Mouse (Mus musculus) heart, embryonic 14.5 days (tissue): ENCODE data around the gene Wipf3. TPM values are rescaled to one million over a fixed set of nuclear protein-coding genes. Genes with fewer than 3 reads are reported as not detected.

Experiments used
- ATAC-seq: fragments of 200-750 bp; cut with Nextera tagmentation; 2 replicates; pipeline ENCODE4 v1.8.0; 2017; ENCODE audit warnings: low read depth, moderate TSS enrichment; ENCODE audit not compliant: insufficient number of reproducible peaks, insufficient read depth, low FRiP score
- H3K27ac ChIP-seq, 2 experiments: fragments of 200-500 bp in 1 of 2; fragments of 300-500 bp in 1 of 2; sonication (generic) in 1 of 2; replicated peaks in 1 of 2; 2 replicates each; pipeline ENCODE4 v1.5.1; 2012 to 2014; ENCODE audit warnings: low read depth in 2 of 2, low read length in 2 of 2, control low read depth in 1 of 2, mild to moderate bottlenecking in 1 of 2, mixed read lengths in 1 of 2; ENCODE audit not compliant: control insufficient read depth in 1 of 2, insufficient read depth in 1 of 2
- H3K27me3 ChIP-seq: fragments of 300-500 bp; sonication (generic); 2 replicates; pipeline ENCODE4 v1.6.1; 2014; ENCODE audit warnings: mild to moderate bottlenecking, low read length, control low read depth; ENCODE audit not compliant: control insufficient read depth, insufficient read depth
- H3K36me3 ChIP-seq: fragments of 300-500 bp; sonication (generic); 2 replicates; pipeline ENCODE4 v1.6.1; 2014; ENCODE audit warnings: mild to moderate bottlenecking, control low read depth, low read length, mixed read lengths; ENCODE audit not compliant: control insufficient read depth, insufficient read depth
- H3K4me1 ChIP-seq, 2 experiments: fragments of 200-500 bp in 1 of 2; fragments of 300-500 bp in 1 of 2; sonication (generic) in 1 of 2; 2 replicates each; pipeline ENCODE4 v1.6.1; 2012 to 2014; ENCODE audit warnings: low read length in 2 of 2, control low read depth in 1 of 2, mixed read lengths in 1 of 2; ENCODE audit not compliant: control insufficient read depth in 2 of 2, insufficient read depth in 2 of 2
- H3K4me2 ChIP-seq: fragments of 300-500 bp; sonication (generic); 2 replicates; pipeline ENCODE4 v1.6.1; 2014; ENCODE audit warnings: mild to moderate bottlenecking, low read length
- H3K4me3 ChIP-seq, 2 experiments: fragments of 200-500 bp in 1 of 2; fragments of 300-500 bp in 1 of 2; sonication (generic) in 1 of 2; 2 replicates each; pipeline ENCODE4 v1.5.1; 2012 to 2014; ENCODE audit warnings: low read length in 2 of 2, mild to moderate bottlenecking in 2 of 2, control low read depth in 1 of 2, low read depth in 1 of 2, moderate library complexity in 1 of 2; ENCODE audit not compliant: control insufficient read depth in 1 of 2, insufficient read depth in 1 of 2
- H3K9ac ChIP-seq: fragments of 300-500 bp; sonication (generic); 2 replicates; pipeline ENCODE4 v1.6.1; 2014; ENCODE audit warnings: mild to moderate bottlenecking, low read length
- H3K9me3 ChIP-seq: fragments of 300-500 bp; sonication (generic); 2 replicates; pipeline ENCODE4 v1.6.1; 2016; ENCODE audit warnings: low read length, control low read depth; ENCODE audit not compliant: control insufficient read depth
- WGBS: fragments of 180-500 bp; shearing (Covaris S2); extraction: QIAGEN DNeasy Blood & Tissue Kit; methylation state at CpG from one replicate; pipeline ENCODE4 v1.1.7; 2014; 5-methylcytosine and 5-hydroxymethylcytosine counted together
- polyA plus RNA-seq: library from polyadenylated mRNA; unstranded; fragments of >200 nt; fragmentation: Nextera tagmentation; extraction: Ambion mirVana; gene quantifications from 2 replicates; pipeline ENCODE4 v1.2.1, GENCODE M21; 2014

The Wipf3 gene
- polyA plus RNA-seq, 1 experiment from 2014 or later: 6.9 TPM

DNA sequence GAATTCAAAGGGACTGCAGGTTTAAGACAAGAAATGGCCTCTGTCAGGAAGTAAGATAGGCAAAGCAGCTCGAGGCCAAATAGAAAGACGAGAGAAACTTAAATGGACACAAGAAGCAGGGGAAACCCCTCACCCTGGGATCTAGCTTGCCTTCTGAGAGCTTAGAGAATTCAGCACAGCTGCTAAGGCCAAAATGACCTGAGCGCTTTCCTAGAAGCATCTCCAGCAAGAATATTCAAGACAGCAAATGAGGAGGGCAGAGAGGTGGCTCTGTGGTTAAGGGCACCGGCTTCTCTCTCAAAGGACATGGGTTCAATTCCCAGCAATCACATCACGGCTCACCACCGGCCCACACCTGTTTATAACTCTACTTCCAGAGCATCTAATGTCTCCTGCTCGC, 107.7 kb downstream of the Wipf3 start:
- Histone ChIP-seq H3K36me3 (no peaks in the 10 kb centered on the region), H3K9ac (no peak overlapping the region), H3K4me1 (peaks cover 9 to 15% of the 10 kb centered on the region in 2 experiments), H3K27ac (no peak overlapping the region), H3K4me3 (no peak overlapping the region), H3K27me3 (no peaks in the 10 kb centered on the region), H3K9me3 (no peaks in the 10 kb centered on the region), H3K4me2 (no peak overlapping the region)
- 72% methylated on average over 7 of the region's 7 CpGs for WGBS
- ATAC-seq: no peak

DNA sequence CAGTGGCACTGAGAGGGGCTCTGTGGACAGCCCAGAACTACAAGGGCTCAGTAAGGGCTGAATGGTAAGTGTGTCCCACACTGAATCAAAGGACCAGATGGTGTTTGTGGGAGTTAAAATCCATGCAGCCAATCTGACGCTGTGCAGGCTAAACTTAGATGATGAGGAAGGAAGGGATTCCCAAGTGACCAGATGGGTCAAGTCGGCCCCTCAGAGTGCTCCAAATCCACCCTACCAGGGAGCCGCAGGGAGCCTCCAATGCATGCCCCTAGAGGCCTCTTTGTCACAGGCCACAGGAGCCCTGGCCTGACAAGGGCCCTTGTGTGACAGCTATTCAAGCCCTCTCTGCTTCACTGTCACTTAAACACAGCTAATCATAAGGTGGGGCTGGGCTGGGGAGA, 109.4 kb downstream of the Wipf3 start:
- Histone ChIP-seq H3K9me3 (no peaks in the 10 kb centered on the region), H3K4me3 (no peak overlapping the region), H3K9ac (no peak overlapping the region), H3K4me2 (no peak overlapping the region), H3K27me3 (no peaks in the 10 kb centered on the region), H3K4me1 (peaks cover 9 to 19% of the 10 kb centered on the region in 2 experiments), H3K36me3 (no peaks in the 10 kb centered on the region), H3K27ac (no peak overlapping the region)
- 30% methylated on average over 3 of the region's 3 CpGs for WGBS
- ATAC-seq: no peak

GRCm38 (mm10) chr6:54539396-54539795, 110.0 kb downstream of the Wipf3 start:
- WGBS: 95% methylated on average over 7 of the region's 7 CpGs
- ATAC-seq: no peak
- no peaks in the 10 kb centered on the region for H3K9me3 ChIP-seq
- H3K27me3 ChIP-seq: no peaks in the 10 kb centered on the region
- no peak overlapping the region for H3K9ac ChIP-seq
- no peak overlapping the region for H3K27ac ChIP-seq
- H3K36me3 ChIP-seq: no peaks in the 10 kb centered on the region
- H3K4me3 ChIP-seq: no peak overlapping the region
- H3K4me1 ChIP-seq: peaks cover 9 to 19% of the 10 kb centered on the region in 2 experiments
- H3K4me2 ChIP-seq: no peak overlapping the region

DNA sequence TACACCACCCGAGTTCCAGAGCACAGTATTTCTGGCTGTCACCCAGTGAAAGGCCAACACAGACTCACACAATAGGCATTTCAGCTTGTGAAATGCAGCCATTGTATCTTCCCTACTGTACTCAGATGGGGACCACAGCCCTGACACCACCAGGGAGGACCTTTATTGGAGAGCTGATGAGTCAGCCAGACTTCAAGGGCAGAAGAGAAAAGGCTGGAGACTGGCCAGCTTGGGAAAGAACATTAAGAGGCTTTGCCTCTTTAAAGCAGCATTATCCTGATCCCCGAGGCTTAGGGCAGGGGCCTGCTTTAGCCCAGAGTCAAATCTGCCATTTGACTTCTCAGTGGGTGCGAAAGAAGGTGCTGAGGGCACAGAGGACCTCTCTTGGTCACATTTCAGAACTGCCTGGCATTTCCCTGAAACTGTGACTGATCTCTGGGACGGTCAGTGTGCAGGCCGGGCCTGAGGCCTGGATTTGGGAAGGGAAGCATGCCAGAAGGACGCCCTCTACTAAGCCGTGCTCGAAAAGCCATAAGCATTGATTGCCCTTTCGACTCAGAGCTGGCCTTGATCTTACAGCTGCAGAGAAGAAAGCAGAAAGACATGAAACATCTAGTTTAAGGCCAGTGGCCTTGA, 111.0 kb downstream of the Wipf3 start:
- no peak for ATAC-seq
- WGBS: 49% methylated on average over 9 of the region's 9 CpGs

GRCm38 (mm10) chr6:54542836-54543235, 113.4 kb downstream of the Wipf3 start:
- Histone ChIP-seq H3K27ac (no peak overlapping the region), H3K4me3 (no peak overlapping the region), H3K9ac (no peak overlapping the region), H3K4me2 (no peak overlapping the region), H3K4me1 (peaks cover 9 to 19% of the 10 kb centered on the region in 2 experiments), H3K9me3 (no peaks in the 10 kb centered on the region), H3K27me3 (no peaks in the 10 kb centered on the region), H3K36me3 (no peaks in the 10 kb centered on the region)
- no peak for ATAC-seq
- WGBS: 77% methylated on average over 7 of the region's 7 CpGs

More for the DNA sequence above, 111.0 kb downstream of the Wipf3 start:
- H3K27ac ChIP-seq: peak overlapping the region; percentile 62 to 63
- peak overlapping the region; percentile 6; the same call in 1 of the 2 replicates for H3K9ac ChIP-seq
- H3K4me1 ChIP-seq: peaks cover 9 to 19% of the 10 kb centered on the region in 2 experiments
- H3K9me3 ChIP-seq: no peaks in the 10 kb centered on the region
- no peak overlapping the region for H3K4me3 ChIP-seq
- H3K27me3 ChIP-seq: no peaks in the 10 kb centered on the region
- H3K4me2 ChIP-seq: no peak overlapping the region
- H3K36me3 ChIP-seq: no peaks in the 10 kb centered on the region

- WGBS: 81% methylated on average over 2 of the region's 2 CpGs
- ATAC-seq: no peak
- no peak overlapping the region for H3K9ac ChIP-seq
- no peaks in the 10 kb centered on the region for H3K9me3 ChIP-seq
- no peaks in the 10 kb centered on the region for H3K27me3 ChIP-seq
- H3K27ac ChIP-seq: no peak overlapping the region
- no peak overlapping the region for H3K4me2 ChIP-seq
- H3K36me3 ChIP-seq: no peaks in the 10 kb centered on the region
- peaks cover 12 to 20% of the 10 kb centered on the region in 2 experiments for H3K4me1 ChIP-seq
- no peak overlapping the region for H3K4me3 ChIP-seq
Observed at GRCm38 (mm10) chr6:54543646-54544045, 114.2 kb downstream of the Wipf3 start.

DNA sequence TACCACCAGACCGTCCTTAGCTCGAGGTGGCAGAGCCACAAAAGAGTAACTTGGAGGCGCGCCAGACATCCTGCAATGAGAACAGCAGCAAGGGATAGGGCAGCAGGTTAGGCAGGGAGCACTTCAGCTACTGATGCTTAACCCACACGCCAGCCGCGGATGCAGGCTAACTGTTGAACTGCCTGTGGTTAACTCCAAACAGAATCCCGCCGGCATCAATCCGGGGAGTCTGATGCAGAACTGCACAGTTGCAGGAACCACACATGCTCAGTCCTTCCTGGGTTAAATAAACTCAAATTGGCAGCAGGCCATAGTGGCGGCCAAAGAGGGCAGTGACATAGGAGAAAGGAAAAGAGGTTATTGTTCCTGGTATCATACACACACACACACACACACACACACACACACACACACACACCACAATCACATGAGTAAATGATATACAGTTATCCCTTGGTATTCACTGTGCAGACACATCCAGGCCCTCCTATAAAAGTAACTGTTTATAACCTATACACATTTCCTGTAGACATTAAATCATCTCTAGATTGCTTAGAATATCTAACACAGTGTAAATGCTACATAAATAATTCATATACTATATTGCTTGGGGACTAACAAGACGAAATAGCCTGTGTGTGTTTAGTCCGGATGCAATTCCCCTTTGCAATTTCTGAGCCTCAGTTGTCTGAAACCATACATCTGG, 119.1 kb downstream of the Wipf3 start:
- WGBS: 53% methylated on average over 13 of the region's 13 CpGs
- Histone ChIP-seq H3K4me2 (no peak overlapping the region), H3K9me3 (no peaks in the 10 kb centered on the region), H3K9ac (no peak overlapping the region), H3K4me3 (no peak overlapping the region), H3K27ac (no peak overlapping the region), H3K27me3 (no peaks in the 10 kb centered on the region; the same call in 1 of the 2 replicates), H3K4me1 (peaks cover 11 to 26% of the 10 kb centered on the region in 2 experiments), H3K36me3 (no peaks in the 10 kb centered on the region)
- no peak for ATAC-seq
